Mouse (Mus musculus) spleen, postnatal 4 days (tissue): ENCODE results near the gene Ypel4.

Source experiments
- DNase-seq, 2 experiments: peaks; one replicate each; pipeline ENCODE4 v3.0.0; 2022; ENCODE audit warnings: low spot score in 2 of 2

Ypel4 gene

DNA sequence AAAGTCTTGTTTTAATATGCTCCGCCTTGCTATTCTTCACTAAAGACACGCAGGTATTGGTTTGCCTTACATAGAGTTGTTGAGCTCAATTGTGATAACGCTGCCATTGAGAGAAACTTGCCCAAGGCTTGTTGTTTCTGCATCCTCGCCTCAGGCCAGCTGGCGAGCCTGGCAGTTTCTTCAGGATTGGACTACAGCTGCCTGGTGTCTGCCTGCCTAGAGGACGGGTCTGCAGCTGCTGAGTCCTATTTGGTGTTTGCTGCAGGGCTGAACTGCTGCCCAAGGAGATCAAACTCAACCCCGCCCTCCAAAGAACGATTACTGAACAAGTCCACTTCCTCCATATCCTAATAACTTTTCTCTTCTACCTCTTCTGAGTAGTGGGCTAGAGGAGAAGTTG lies 26.9 kb downstream of the Ypel4 start:
- no peak for DNase-seq

DNA sequence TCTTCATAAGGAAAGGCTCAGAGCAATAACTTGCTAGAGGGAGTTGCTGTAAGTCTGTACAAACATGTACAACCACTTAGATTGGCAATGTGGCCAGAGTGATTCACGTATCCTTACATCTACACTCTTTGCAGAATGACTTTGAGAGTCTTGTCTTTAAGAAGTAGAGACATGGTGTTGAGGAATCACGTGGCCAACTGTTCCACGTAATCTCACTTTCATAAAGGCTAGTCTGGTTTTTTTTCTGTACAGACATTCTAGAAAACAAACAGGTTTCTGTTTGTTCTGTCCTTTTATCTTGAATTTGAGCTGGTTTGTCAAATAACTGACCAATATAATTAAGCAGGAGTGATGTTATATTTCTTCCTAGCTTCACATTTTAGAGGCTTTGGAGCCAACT lies 27.5 kb downstream of the Ypel4 start:
- no peak for DNase-seq

DNA sequence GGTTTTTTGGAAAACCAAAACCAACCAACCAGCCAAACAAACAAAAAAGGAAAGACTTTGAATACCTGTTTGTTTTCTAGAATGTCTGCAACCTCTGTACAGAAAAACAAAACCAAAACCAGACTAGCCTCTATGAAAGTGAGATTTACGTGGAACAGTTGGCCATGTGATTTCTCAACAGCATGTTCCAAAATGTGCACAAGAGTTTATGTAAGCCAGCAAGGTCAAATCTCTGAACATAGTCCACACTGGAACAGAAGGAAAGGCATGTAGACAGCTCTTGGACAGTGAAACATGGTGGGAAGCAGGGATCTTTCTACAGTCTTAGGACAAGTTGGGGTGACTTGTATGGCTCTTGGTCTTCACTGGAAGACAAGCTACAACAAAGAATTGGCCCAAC lies 28.0 kb downstream of the Ypel4 start:
- no peak for DNase-seq

DNA sequence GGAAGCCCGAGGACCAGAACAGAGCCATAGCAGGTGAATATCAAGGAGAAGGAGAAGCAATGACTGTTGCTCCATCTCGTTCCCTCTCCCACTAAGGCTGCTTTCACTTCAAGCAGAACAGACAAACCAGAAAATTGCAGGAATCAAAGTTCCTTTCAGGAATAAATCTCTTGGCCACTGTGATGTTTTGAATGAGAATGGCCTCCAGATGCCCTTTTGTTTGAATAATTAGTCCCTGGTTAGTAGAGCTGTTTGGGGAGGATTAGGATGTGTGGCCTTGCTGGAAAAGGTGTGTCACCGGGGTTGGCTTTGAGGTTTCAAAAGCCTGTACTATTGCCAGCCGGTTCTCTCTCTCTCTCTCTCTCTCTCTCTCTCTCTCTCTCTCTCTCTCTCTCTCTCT lies 28.4 kb downstream of the Ypel4 start:
- DNase-seq = no peak

DNA sequence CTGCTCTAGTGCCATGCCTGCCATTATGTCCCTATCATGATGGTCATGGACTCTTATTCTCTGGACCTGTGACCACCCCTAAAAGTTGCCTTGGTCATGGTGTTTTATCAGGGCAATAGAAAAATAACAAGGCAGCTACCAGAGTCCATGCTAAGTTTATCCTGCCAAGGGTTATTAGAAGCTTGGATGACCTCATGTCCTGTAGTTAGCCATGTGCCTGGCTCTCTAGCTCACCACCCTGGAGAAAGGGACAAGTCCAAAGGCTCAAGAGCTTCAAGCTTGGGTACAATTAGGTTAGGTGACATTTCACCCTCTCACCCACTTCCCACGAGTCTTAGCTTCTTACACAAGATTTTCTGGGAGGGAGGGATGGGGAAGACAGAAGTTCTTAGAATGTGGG lies 29.0 kb downstream of the Ypel4 start:
- no peak for DNase-seq

DNA sequence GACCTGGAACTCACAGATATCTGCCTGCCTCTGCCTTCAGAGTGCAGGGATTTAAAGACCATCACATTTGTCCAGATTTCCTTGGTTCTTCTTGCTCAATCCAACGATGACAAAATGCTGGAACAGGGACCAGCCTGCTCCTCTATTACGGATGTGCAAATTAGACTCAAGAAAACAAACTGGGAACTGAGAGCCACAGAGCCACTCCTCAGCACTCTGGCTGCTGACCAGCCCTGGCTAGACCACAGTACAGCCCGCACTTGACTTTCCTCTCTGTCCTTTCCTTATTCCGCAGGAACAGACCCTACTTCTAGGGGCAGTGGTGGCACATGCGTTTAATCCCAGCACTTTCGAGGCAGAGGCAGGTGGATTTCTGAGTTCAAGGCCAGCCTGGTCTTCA lies 36.6 kb downstream of the Ypel4 start:
- no peak for DNase-seq

DNA sequence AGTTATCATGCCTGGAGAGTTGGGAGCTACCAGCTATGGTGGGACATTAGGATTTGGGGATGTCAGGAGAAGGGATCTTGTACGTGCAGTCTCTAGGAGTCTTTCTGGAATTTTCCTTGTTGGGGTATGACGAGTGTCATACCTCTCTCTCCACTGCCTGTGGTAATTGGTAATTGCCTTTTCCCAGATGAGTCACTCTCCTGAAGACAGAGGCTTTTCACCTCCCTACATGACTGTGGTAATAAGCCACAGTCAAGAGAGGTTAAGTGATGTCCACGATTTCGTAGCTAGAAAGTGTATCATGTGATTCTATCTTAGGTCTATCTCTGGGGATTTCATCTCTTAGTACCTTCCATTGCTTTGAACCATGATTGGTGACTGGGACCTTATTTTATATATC lies 38.6 kb downstream of the Ypel4 start:
- no peak for DNase-seq

DNA sequence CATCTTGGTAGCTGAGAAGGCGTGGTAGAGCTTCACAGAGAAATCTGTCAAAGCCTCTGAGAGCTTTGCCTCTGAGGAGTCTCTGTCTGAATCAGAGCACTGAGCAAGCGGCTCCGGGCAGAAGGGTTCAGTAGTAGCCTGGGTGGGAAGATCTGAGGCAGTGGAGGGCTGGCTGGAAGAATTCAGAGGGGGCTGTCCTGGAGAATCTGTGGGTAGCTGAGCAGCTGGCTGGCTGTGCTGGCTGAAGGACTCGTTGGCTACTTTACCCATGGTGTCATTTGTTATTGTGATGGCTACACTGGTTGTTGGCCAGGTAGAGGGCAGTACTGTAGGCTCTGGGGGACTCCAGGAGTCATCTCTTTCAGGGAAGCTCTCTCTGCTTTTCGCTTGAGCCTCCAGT lies 39.3 kb downstream of the Ypel4 start:
- no peak for DNase-seq

DNA sequence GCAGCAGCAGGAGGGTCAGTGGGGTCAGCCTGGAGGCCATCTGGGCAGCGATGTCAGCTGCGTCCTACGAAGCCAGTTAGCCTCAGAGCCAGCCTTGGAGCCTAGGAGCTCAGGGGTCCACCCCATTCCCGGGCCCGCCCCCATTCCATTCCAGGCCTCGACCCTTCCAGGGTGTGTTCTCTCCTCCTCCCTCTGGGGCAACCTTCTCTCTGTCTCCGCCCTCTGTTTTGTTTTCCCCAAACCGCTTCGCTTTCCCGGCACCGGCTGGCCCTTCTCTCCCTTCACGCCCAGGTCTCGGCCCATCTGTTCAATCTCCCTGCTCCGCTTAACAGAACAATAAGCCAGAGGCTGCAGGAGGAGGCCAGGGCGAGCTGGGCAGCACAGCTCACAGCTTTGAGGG lies 40.9 kb downstream of the Ypel4 start:
- no peak for DNase-seq

DNA sequence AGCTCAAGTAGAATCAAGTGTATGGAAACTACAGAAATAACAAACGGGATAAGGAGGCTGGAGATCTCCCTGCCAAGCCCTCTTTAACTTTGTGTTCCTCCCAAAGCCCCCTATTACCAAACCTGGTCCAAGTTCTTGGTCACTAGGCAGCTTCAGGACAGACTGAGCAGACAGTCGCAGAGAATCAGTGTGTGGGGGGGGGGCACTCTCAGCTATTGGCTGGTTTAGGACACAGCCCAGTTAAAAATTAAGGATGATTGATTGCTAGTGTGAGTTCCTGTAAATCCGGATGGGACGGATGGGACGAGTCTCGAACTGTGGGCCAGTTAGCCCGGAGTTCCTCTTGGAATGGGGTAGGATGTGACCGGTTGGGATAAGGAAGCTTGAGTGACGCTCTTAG lies 41.4 kb downstream of the Ypel4 start, which contains the start of gene Serping1:
Gene Serping1, minus strand, starts transcription at position 204 of the 400 bp plus-strand sequence.
- no peak for DNase-seq

DNA sequence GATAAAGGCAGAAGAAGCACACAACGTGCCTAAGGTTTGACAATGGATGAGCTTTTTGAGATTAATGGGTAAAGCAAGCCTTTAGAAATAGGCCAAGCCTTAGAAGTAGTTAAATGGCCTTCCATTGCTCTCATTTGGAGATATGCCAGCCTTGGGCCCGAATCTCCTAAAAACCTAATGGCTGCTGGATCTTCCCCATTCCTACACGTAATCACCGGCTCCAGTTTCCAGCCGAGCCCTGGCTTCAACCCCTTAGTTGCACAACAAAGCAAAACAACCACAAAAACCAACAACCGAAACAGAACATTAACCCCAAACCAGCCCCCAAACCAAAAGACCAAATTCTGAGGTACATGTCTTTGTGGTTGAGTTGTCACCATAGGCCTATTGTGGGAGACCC lies 41.8 kb downstream of the Ypel4 start:
- no peak for DNase-seq

DNA sequence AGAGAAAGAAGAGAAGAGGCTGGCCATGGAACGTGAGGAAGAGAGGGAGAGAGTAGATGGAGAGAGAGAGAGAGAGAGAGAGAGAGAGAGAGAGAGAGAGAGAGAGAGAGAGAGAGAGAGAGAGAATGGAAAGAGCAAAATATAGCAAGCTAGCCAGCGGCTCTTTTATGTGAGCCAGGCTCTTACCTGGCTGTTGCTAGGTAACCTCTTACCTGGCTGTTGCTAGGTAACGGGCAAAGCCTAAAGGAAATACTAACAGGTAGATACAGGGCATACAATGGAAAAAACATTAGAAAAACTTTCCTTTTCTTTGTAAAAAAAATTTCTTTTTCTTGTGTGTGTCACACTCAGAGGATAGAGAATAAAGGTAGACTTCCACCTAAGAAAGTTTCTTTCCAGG lies 43.8 kb downstream of the Ypel4 start:
- no peak for DNase-seq

DNA sequence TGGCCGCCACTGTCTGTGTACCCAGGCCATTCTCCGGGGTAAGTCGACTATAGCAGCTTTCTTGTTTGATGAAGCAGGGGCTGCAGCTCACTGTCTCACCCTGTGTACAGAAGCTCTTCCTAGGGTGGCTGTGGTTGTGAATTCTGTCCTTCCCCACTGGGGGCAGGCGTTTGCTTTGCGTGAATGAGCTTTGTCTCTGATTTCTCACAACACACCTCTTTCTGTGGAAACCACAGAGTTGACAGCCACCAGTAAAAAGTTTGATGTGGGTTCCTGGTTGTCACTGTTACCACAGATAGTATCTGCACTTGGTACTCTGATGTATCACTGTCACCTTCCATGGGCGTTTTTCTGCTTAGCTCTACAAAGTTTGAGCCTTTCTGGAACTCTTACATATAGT lies 45.4 kb downstream of the Ypel4 start:
- no peak for DNase-seq

DNA sequence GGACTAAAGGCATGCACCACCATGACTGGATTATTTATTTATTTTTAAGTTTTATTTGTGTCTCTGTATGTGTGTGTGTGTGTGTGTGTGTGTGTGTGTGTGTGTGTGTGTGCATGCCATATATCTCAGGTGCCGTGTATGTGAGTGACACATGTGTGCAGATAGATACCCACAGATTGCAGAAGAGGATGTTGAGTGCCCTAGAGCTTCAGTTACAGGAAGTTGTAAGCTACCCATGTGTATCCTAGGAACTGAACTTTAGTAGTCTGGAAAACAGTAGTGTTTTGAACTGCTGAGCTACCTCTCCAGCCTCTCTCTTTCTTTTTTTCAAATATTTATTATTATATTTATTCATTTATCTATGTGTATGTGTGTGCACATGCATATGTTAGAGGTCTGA lies 49.5 kb downstream of the Ypel4 start:
- DNase-seq = no peak

DNA sequence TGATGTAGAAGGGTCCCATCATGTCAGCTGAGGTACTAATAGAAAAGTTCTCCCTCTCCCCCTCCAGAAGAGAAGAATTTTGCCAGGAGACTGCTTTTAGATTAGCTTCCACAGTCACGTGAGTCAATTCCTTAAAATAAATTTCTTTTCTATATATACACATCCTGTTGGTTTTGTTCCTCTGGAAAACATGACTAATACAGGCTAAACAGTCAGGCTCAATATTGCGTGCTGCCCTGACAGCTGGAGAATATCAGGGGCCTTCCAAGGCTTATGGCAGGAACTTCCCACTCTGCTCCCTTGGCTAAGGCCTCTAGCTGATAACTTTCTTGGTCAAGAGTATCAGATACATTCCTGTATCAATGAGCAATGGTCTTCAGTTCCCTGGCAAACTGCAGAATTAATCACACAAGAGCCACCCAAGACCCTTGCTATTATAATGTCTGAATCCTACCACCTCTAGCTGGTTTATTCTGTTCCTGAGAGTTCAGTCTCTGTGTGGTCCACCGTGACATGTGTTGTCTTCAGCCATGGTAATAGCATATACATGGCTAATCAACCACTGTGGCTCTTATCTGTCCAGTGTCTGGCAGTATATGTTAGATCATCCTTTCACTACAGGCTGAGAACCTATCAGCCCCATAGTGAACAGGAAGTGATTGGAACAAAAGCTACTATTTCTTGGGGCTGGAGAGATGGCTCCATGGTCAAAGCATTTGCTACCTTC lies 50.1 kb downstream of the Ypel4 start:
- no peak for DNase-seq
